Mouse (Mus musculus): ENCODE results near the gene Tmem100.
A peak's percentile ranks its signal among the peaks of the same experiment; 100 is the strongest.

Tmem100 gene

GRCm38 (mm10) chr11:90029841-90030398, at the start of gene Tmem100:
TSS of gene Tmem100 (plus strand) at chr11:90030348.
- no peak for DNase-seq (ENCODE audit: low spot score)

GRCm38 (mm10) chr11:89982918-89983317, 47.2 kb upstream of the Tmem100 start:
- no peak for DNase-seq (ENCODE audit: low spot score)

GRCm38 (mm10) chr11:89984436-89984835, 45.7 kb upstream of the Tmem100 start:
- no peak for DNase-seq (ENCODE audit: low spot score)

- DNase-seq (ENCODE audit: low spot score) = no peak
These were observed 44.7 kb upstream of the Tmem100 start for GRCm38 (mm10) chr11:89985200-89986187.

- no peak for DNase-seq (ENCODE audit: low spot score)
These were observed 43.6 kb upstream of the Tmem100 start for GRCm38 (mm10) chr11:89986516-89986915.

- DNase-seq (ENCODE audit: low spot score) = peak; percentile 5
These were observed 41.1 kb upstream of the Tmem100 start for GRCm38 (mm10) chr11:89988936-89989589.

- DNase-seq (ENCODE audit: low spot score) = no peak
These were observed 38.5 kb upstream of the Tmem100 start for GRCm38 (mm10) chr11:89991661-89992060.

- no peak for DNase-seq (ENCODE audit: low spot score)
These were observed 35.4 kb upstream of the Tmem100 start for GRCm38 (mm10) chr11:89994706-89995105.

GRCm38 (mm10) chr11:89995596-89995995, 34.6 kb upstream of the Tmem100 start:
- no peak for DNase-seq (ENCODE audit: low spot score)

GRCm38 (mm10) chr11:89996406-89996805, 33.7 kb upstream of the Tmem100 start:
- no peak for DNase-seq (ENCODE audit: low spot score)

GRCm38 (mm10) chr11:89996856-89997255, 33.3 kb upstream of the Tmem100 start:
- DNase-seq (ENCODE audit: low spot score) = no peak

GRCm38 (mm10) chr11:89998996-89999770, 31.0 kb upstream of the Tmem100 start:
- DNase-seq (ENCODE audit: low spot score) = no peak

GRCm38 (mm10) chr11:90000666-90001065, 29.5 kb upstream of the Tmem100 start:
- no peak for DNase-seq (ENCODE audit: low spot score)

GRCm38 (mm10) chr11:90001396-90002230, 28.5 kb upstream of the Tmem100 start:
- DNase-seq (ENCODE audit: low spot score) = no peak

GRCm38 (mm10) chr11:90002231-90002986, 27.7 kb upstream of the Tmem100 start, which contains the start of gene Pctp:
TSS of gene Pctp (minus strand) at chr11:90002894.
- DNase-seq (ENCODE audit: low spot score) = peak; percentile 72

- no peak for DNase-seq (ENCODE audit: low spot score)
These were observed 27.2 kb upstream of the Tmem100 start for GRCm38 (mm10) chr11:90002987-90003348.

GRCm38 (mm10) chr11:90003386-90003785, 26.8 kb upstream of the Tmem100 start:
- DNase-seq (ENCODE audit: low spot score) = no peak

- DNase-seq (ENCODE audit: low spot score) = no peak
These were observed 24.0 kb upstream of the Tmem100 start for GRCm38 (mm10) chr11:90006111-90006510.

GRCm38 (mm10) chr11:90007791-90008531, 22.2 kb upstream of the Tmem100 start:
- no peak for DNase-seq (ENCODE audit: low spot score)

GRCm38 (mm10) chr11:90013657-90014056, 16.5 kb upstream of the Tmem100 start:
- no peak for DNase-seq (ENCODE audit: low spot score)
